Mouse (Mus musculus): ENCODE measurements around the gene Egflam. TPM values are rescaled to one million over a fixed set of nuclear protein-coding genes. Genes with fewer than 3 reads are reported as not detected.

The Egflam gene
- polyA plus RNA-seq, 1 experiment from 2014 or later: 24.8 TPM

- H3K36me3 ChIP-seq: no peaks in the 10 kb centered on the region
Observed at GRCm38 (mm10) chr15:7159869-7160268, 238.3 kb downstream of the Egflam start.

GRCm38 (mm10) chr15:7157658-7158057, 240.5 kb downstream of the Egflam start:
- H3K4me3 ChIP-seq (replicated peaks): no peak overlapping the region
- no peaks in the 10 kb centered on the region for H3K27me3 ChIP-seq (replicated peaks)
- ATAC-seq: peak; percentile 29; the same call in 1 of the 2 replicates
- no peaks in the 10 kb centered on the region for H3K36me3 ChIP-seq
- 72% methylated on average over 6 of the region's 6 CpGs for WGBS
- no peak overlapping the region for H3K27ac ChIP-seq
- H3K4me1 ChIP-seq (replicated peaks): 0 out of 2 replicates have a peak, but pooled peaks cover 4% of the 10 kb centered on the region
- no peak overlapping the region for H3K4me2 ChIP-seq (replicated peaks)
- no peaks in the 10 kb centered on the region for H3K9me3 ChIP-seq
- H3K9ac ChIP-seq: no peak overlapping the region

More at GRCm38 (mm10) chr15:7159869-7160268, 238.3 kb downstream of the Egflam start:
- Histone ChIP-seq H3K27ac (no peak overlapping the region), H3K27me3 (replicated peaks) (no peaks in the 10 kb centered on the region), H3K9me3 (no peaks in the 10 kb centered on the region), H3K4me3 (replicated peaks) (no peak overlapping the region), H3K4me1 (replicated peaks) (no peaks in the 10 kb centered on the region), H3K9ac (no peak overlapping the region), H3K4me2 (replicated peaks) (no peak overlapping the region)
- ATAC-seq: no peak
- WGBS: 83% methylated on average over 9 of the region's 9 CpGs

Measured in intestine, embryonic 15.5 days (tissue).